In the genomic region with DNA sequence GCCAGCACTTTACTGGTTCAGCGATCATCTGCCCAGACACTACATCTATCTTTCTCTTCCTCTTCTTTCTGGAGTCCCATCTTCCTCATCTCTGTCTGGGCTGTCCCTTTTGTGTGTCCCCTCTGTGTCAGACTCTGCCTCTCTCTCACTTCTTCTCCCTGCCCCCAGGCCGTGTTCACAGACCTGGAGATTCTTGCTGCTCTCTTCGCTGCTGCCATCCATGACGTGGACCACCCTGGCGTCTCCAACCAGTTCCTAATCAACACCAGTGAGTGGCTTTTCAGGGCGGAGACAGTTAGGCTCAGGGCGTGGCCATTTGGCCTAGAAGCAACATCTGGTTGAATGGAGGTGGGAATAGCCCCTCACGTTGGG, we compare ENCODE assay signal across 9 mouse cellular contexts. TPM values are rescaled to one million over a fixed set of nuclear protein-coding genes. Genes with fewer than 3 reads are reported as not detected.
DNase-seq lines count a peak whose midpoint lies in the region; ATAC-seq and TF ChIP-seq lines count a peak whose summit lies in the region.
"Had no signal": no experiment of that assay in that cellular context is flagged by ENCODE, and none has a peak within 500 bp of the region (broad histone marks: within the 10 kb centered on the region; RNA-seq: fewer than 3 reads in every experiment).

No protein-coding gene starts in this region.

- peaks cover 9% of the 10 kb centered on the region for H3K4me1 ChIP-seq in forebrain, embryonic 12.5 days
- peaks cover 6% of the 10 kb centered on the region; the same call in 1 of the 2 replicates for H3K4me1 ChIP-seq in forebrain, embryonic 15.5 days
- peaks cover 12% of the 10 kb centered on the region; the same call in 1 of the 2 replicates for H3K4me1 ChIP-seq in spleen, adult 2 months (ENCODE audit: control insufficient read depth, insufficient read depth, insufficient read length)
- peaks cover 10% of the 10 kb centered on the region; the same call in 1 of the 2 replicates for H3K4me1 ChIP-seq in limb, embryonic 12.5 days (replicated peaks)
- peaks cover 11% of the 10 kb centered on the region; the same call in 1 of the 2 replicates for H3K4me1 ChIP-seq in stomach, embryonic 16.5 days (ENCODE audit: control insufficient read depth, insufficient read depth, low read length)
- H3K4me1 ChIP-seq: megakaryocyte, embryonic 14.5 days had no signal

- TF ChIP-seq CTCF in spleen, adult 2 months (IDR thresholded peaks at IDR 0.05; ENCODE audit: extremely low read depth, insufficient read depth, insufficient read length, insufficient replicate concordance) = no peak

- peak in 1 of 2 experiments; percentile 36 for DNase-seq in spleen, adult 2 months (ENCODE audit: low read depth in 1 of 2, low spot score in 2 of 2)
- DNase-seq in spleen, postnatal 14 days (ENCODE audit: low spot score in 2 of 2) = no peak
- DNase-seq in gastrocnemius, postnatal 4 days (ENCODE audit: low spot score in 2 of 2) = no peak
- DNase-seq in spleen, adult 18-20 months = no peak

- H3K36me3 ChIP-seq in forebrain, embryonic 12.5 days (replicated peaks) = peaks cover 3% of the 10 kb centered on the region; the same call in 1 of the 2 replicates
- H3K36me3 ChIP-seq in forebrain, embryonic 15.5 days = peaks cover 2% of the 10 kb centered on the region; the same call in 1 of the 2 replicates
- no peaks in the 10 kb centered on the region for H3K36me3 ChIP-seq in spleen, adult 2 months (ENCODE audit: control insufficient read depth, insufficient read depth, low read length)
- no peaks in the 10 kb centered on the region for H3K36me3 ChIP-seq in limb, embryonic 12.5 days
- H3K36me3 ChIP-seq in stomach, embryonic 16.5 days (ENCODE audit: control insufficient read depth, insufficient read depth, low read length) = no peaks in the 10 kb centered on the region

- no peaks in the 10 kb centered on the region for H3K9me3 ChIP-seq in forebrain, embryonic 12.5 days
- no peaks in the 10 kb centered on the region for H3K9me3 ChIP-seq in forebrain, embryonic 15.5 days
- H3K9me3 ChIP-seq in limb, embryonic 12.5 days = no peaks in the 10 kb centered on the region
- H3K9me3 ChIP-seq in stomach, embryonic 16.5 days (replicated peaks; ENCODE audit: control insufficient read depth, low read length) = no peaks in the 10 kb centered on the region
- H3K9me3 ChIP-seq: megakaryocyte, embryonic 14.5 days had no signal

- peaks cover 8% of the 10 kb centered on the region for H3K27me3 ChIP-seq in forebrain, embryonic 12.5 days
- no peaks in the 10 kb centered on the region for H3K27me3 ChIP-seq in forebrain, embryonic 15.5 days
- no peaks in the 10 kb centered on the region for H3K27me3 ChIP-seq in spleen, adult 2 months (ENCODE audit: control insufficient read depth, insufficient read depth, low read length)
- H3K27me3 ChIP-seq in limb, embryonic 12.5 days = no peaks in the 10 kb centered on the region
- H3K27me3 ChIP-seq in stomach, embryonic 16.5 days (ENCODE audit: control insufficient read depth, insufficient read depth, low read length) = no peaks in the 10 kb centered on the region
- H3K27me3 ChIP-seq: megakaryocyte, embryonic 14.5 days had no signal

- H3K27ac ChIP-seq in forebrain, embryonic 12.5 days = no peak overlapping the region
- H3K27ac ChIP-seq in forebrain, embryonic 15.5 days (replicated peaks) = no peak overlapping the region
- H3K27ac ChIP-seq in spleen, adult 2 months (ENCODE audit: insufficient read depth, low read length) = peak overlapping the region; percentile 85
- H3K27ac ChIP-seq in limb, embryonic 12.5 days = no peak overlapping the region
- H3K27ac ChIP-seq in stomach, embryonic 16.5 days (ENCODE audit: low read length) = no peak overlapping the region

- 24% methylated on average over 8 of the region's 8 CpGs for WGBS in forebrain, embryonic 12.5 days
- 22% methylated on average over 8 of the region's 8 CpGs for WGBS in forebrain, embryonic 15.5 days
- 53% methylated on average over 8 of the region's 8 CpGs for WGBS in spleen, adult 2 months
- WGBS in limb, embryonic 12.5 days = 18% methylated on average over 8 of the region's 8 CpGs
- WGBS in stomach, embryonic 16.5 days = 31% methylated on average over 8 of the region's 8 CpGs

- peak overlapping the region; percentile 60; the same call in 1 of the 2 replicates for H3K4me2 ChIP-seq in forebrain, embryonic 12.5 days
- no peak overlapping the region; the same call in 1 of the 2 replicates for H3K4me2 ChIP-seq in forebrain, embryonic 15.5 days (replicated peaks)
- H3K4me2 ChIP-seq in limb, embryonic 12.5 days = peak overlapping the region; percentile 59
- peak overlapping the region; percentile 77; the same call in 1 of the 2 replicates for H3K4me2 ChIP-seq in stomach, embryonic 16.5 days (ENCODE audit: low read depth, low read length)

- no peak overlapping the region for H3K4me3 ChIP-seq in forebrain, embryonic 12.5 days (replicated peaks)
- no peak overlapping the region for H3K4me3 ChIP-seq in forebrain, embryonic 15.5 days
- no peak overlapping the region for H3K4me3 ChIP-seq in spleen, adult 2 months (ENCODE audit: extremely low read depth, insufficient read depth, insufficient read length)
- no peak overlapping the region for H3K4me3 ChIP-seq in limb, embryonic 12.5 days (replicated peaks)
- H3K4me3 ChIP-seq in stomach, embryonic 16.5 days (replicated peaks; ENCODE audit: low read length) = no peak overlapping the region
- H3K4me3 ChIP-seq: megakaryocyte, embryonic 14.5 days had no signal

- ATAC-seq in forebrain, embryonic 12.5 days (ENCODE audit: low FRiP score) = no peak
- no peak for ATAC-seq in forebrain, embryonic 15.5 days (replicated peaks)
- ATAC-seq in limb, embryonic 12.5 days (ENCODE audit: insufficient number of reproducible peaks, insufficient read depth, low FRiP score, low TSS enrichment, low read depth) = peak; percentile 23; the same call in 1 of the 2 replicates
- ATAC-seq in stomach, embryonic 16.5 days (ENCODE audit: insufficient read depth, low FRiP score) = no peak

- TF ChIP-seq POLR2A in spleen, adult 2 months (IDR thresholded peaks at IDR 0.05; ENCODE audit: low read depth, low read length) = no peak

- no peak overlapping the region for H3K9ac ChIP-seq in forebrain, embryonic 12.5 days
- H3K9ac ChIP-seq in forebrain, embryonic 15.5 days (replicated peaks) = no peak overlapping the region
- no peak overlapping the region for H3K9ac ChIP-seq in limb, embryonic 12.5 days (replicated peaks)
- H3K9ac ChIP-seq in stomach, embryonic 16.5 days (ENCODE audit: low read length) = no peak overlapping the region

RNA-seq across cellular contexts. Expression of a gene that starts 35.0 kb away (rescaled TPM):
- polyA plus RNA-seq in forebrain, embryonic 12.5 days (2016; fragmentation: Nextera tagmentation; extraction: Ambion mirVana) = 47.5 and 49.6 TPM in 2 replicates
- polyA plus RNA-seq in forebrain, embryonic 15.5 days (2015; fragmentation: Nextera tagmentation; extraction: Ambion mirVana) = 71.6 and 72.5 TPM in 2 replicates
- polyA plus RNA-seq in spleen, adult 2 months (2012; rRNA removed) = 55.4 and 78.4 TPM in 2 replicates
- polyA plus RNA-seq in limb, embryonic 12.5 days (2016; fragmentation: Nextera tagmentation; extraction: Ambion mirVana) = 64.7 and 65.2 TPM in 2 replicates
- 52.5 and 56.4 TPM in 2 replicates for polyA plus RNA-seq in stomach, embryonic 16.5 days (2015; fragmentation: Nextera tagmentation; extraction: Ambion mirVana)
- 10 to 100 TPM; 52.2 to 55.0 TPM for total RNA-seq in gastrocnemius, postnatal 4 days (2021)

RNA-seq across cellular contexts. Expression of a gene that starts 38.6 kb away (rescaled TPM):
- 12.8 and 14.5 TPM in 2 replicates for polyA plus RNA-seq in forebrain, embryonic 12.5 days (2016; fragmentation: Nextera tagmentation; extraction: Ambion mirVana)
- 23.7 and 25.9 TPM in 2 replicates for polyA plus RNA-seq in forebrain, embryonic 15.5 days (2015; fragmentation: Nextera tagmentation; extraction: Ambion mirVana)
- 12.4 and 13.1 TPM in 2 replicates for polyA plus RNA-seq in spleen, adult 2 months (2012; rRNA removed)
- 4.8 and 5.6 TPM in 2 replicates for polyA plus RNA-seq in limb, embryonic 12.5 days (2016; fragmentation: Nextera tagmentation; extraction: Ambion mirVana)
- polyA plus RNA-seq in stomach, embryonic 16.5 days (2015; fragmentation: Nextera tagmentation; extraction: Ambion mirVana) = 4.7 TPM in 2 replicates
- 10 to 100 TPM; 11.6 to 13.8 TPM for total RNA-seq in gastrocnemius, postnatal 4 days (2021)

RNA-seq across cellular contexts. Expression of a gene that starts 44.1 kb away (rescaled TPM):
- polyA plus RNA-seq in forebrain, embryonic 12.5 days (2016; fragmentation: Nextera tagmentation; extraction: Ambion mirVana) = 0.33 and 0.38 TPM in 2 replicates
- 1.6 TPM in 2 replicates for polyA plus RNA-seq in forebrain, embryonic 15.5 days (2015; fragmentation: Nextera tagmentation; extraction: Ambion mirVana)
- polyA plus RNA-seq in spleen, adult 2 months (2012; rRNA removed) = 12.2 and 21.3 TPM in 2 replicates
- polyA plus RNA-seq in limb, embryonic 12.5 days (2016; fragmentation: Nextera tagmentation; extraction: Ambion mirVana) = 0.31 and 0.63 TPM in 2 replicates
- polyA plus RNA-seq in stomach, embryonic 16.5 days (2015; fragmentation: Nextera tagmentation; extraction: Ambion mirVana) = 1.8 and 2.0 TPM in 2 replicates
- total RNA-seq in gastrocnemius, postnatal 4 days (2021) = under 1 TPM; 0.26 to 0.32 TPM

RNA-seq across cellular contexts. Expression of a gene that starts 54.4 kb away (rescaled TPM):
- polyA plus RNA-seq in forebrain, embryonic 12.5 days (2016; fragmentation: Nextera tagmentation; extraction: Ambion mirVana) = 260 and 272 TPM in 2 replicates
- polyA plus RNA-seq in forebrain, embryonic 15.5 days (2015; fragmentation: Nextera tagmentation; extraction: Ambion mirVana) = 217 and 221 TPM in 2 replicates
- 39.5 and 44.7 TPM in 2 replicates for polyA plus RNA-seq in spleen, adult 2 months (2012; rRNA removed)
- 338 and 357 TPM in 2 replicates for polyA plus RNA-seq in limb, embryonic 12.5 days (2016; fragmentation: Nextera tagmentation; extraction: Ambion mirVana)
- polyA plus RNA-seq in stomach, embryonic 16.5 days (2015; fragmentation: Nextera tagmentation; extraction: Ambion mirVana) = 250 TPM in 2 replicates
- total RNA-seq in gastrocnemius, postnatal 4 days (2021) = 100 to 1,000 TPM; 160 to 163 TPM
